Mouse (Mus musculus) thymus, adult 2 months (tissue): Measurements from ENCODE around the gene Hadh.

Source experiments
- CTCF ChIP-seq: fragments of 200-500 bp; IDR thresholded peaks from 2 replicates; pipeline ENCODE4 v1.5.1; 2012; ENCODE audit warnings: mild to moderate bottlenecking, control low read depth, low read length, moderate library complexity, borderline replicate concordance; ENCODE audit not compliant: control insufficient read depth, poor library complexity, insufficient read depth; ENCODE audit errors: extremely low read depth
- POLR2A ChIP-seq: fragments of 200-500 bp; IDR thresholded peaks from 2 replicates; pipeline ENCODE4 v1.6.1; 2012; ENCODE audit warnings: mild to moderate bottlenecking, low read length, control low read depth, moderate library complexity; ENCODE audit not compliant: control insufficient read depth, poor library complexity, insufficient read depth; ENCODE audit errors: extremely low read depth

- no peak for TF ChIP-seq CTCF
- TF ChIP-seq POLR2A = no peak
Measured at GRCm38 (mm10) chr3:131196507-131197019, 75.3 kb downstream of the Hadh start.
